Mouse (Mus musculus): ENCODE results near the gene Dennd1a.
A peak's percentile ranks its signal among the peaks of the same experiment; 100 is the strongest.

The Dennd1a gene

DNA sequence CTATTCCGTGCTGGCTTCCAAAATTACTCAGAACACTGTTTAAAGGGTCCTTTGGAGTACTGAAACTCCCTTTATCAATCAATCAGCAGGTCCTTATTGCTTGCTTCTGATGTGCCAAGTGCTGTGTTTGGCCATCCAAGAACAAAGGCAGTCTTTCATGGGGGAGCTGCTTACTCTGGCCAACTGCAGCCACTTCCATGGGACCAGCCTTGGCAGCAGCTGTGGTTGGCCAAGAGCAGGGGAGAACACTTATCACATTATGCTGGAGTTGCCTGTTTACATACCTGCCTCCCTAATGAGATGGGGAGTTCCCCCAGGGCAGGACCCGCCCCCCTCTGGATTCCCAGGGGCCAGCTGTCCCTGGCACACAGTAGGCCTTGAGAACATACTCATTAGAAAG is 432.0 kb downstream of the Dennd1a start:
- no peak for DNase-seq

DNA sequence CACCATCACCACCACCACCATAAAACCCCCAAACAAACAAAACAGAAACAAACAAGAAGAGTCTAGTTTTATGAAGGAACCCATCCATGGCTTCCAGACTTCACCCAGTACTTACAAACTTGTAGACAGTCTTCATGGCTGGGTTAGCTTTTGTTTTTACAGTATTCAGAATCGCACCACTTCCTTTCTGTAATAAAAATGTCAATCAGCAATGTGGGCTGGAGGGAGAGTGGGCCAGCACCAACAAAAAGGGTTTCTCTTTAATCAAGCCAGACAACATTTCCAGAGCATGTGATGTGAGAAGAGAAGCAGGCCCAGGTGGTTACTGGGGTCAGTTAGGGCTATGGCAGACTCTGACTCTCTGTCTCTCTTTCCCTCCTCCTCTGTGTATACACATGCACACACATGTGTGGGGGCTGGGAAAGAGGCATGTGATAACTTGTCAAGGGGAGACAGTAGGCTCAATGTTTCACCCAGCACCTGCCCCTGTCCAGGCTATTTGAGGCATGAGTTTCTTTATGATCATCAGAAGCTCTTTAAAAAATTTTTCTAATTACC is 433.2 kb downstream of the Dennd1a start:
- DNase-seq, result no peak

- DNase-seq, result no peak
Measured at GRCm38 (mm10) chr2:37850626-37851025, 436.6 kb downstream of the Dennd1a start.

DNA sequence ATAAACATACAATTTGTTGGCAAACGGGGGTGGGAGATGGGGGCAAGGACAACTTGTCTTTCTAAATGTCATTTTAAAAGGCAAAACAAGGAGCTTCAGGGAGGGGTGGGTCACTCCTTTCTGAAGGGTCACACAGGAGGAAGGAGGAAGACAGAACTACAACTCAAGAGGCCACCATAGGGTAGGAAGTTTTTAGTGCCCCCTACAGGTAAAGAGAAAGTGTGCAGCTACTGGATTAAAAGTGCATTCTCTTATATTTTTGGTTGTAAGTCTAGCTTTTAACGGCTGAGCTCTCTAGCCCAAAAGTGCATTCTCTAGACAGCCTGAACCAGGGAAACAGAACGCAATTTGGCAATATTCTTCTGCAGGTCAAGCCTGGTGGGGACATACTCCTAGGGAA is 437.8 kb downstream of the Dennd1a start:
- no peak for DNase-seq

DNA sequence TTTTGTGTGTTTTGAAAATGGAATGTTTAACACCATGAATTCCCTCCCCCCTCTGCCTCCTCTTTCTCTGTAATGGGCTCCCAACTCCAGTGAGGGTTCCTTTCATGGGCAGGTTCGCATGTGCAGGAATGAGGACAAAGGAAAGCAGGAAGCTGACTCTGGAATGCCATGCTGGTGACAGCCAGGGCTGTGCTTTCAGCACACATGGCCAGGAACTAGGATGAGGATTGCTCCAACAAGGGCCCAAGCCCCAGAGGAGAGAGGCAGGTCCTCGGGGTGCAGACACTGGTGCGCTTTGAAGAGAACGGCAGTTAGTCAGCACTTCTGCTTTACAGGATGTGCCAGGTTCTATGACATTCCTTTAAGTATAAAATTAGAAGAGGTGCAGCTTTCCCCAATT is 444.5 kb downstream of the Dennd1a start:
- no peak for DNase-seq

- DNase-seq, result no peak
Measured at GRCm38 (mm10) chr2:37842151-37842569, 445.0 kb downstream of the Dennd1a start.

- DNase-seq, result no peak
Measured at GRCm38 (mm10) chr2:37839922-37840321, 447.3 kb downstream of the Dennd1a start.

- no peak for DNase-seq
Measured at GRCm38 (mm10) chr2:37838202-37838984, 448.8 kb downstream of the Dennd1a start.

- no peak for DNase-seq
Measured at GRCm38 (mm10) chr2:37837542-37837941, 449.6 kb downstream of the Dennd1a start.

- DNase-seq, result no peak
Measured at GRCm38 (mm10) chr2:37836926-37837325, 450.3 kb downstream of the Dennd1a start.

DNA sequence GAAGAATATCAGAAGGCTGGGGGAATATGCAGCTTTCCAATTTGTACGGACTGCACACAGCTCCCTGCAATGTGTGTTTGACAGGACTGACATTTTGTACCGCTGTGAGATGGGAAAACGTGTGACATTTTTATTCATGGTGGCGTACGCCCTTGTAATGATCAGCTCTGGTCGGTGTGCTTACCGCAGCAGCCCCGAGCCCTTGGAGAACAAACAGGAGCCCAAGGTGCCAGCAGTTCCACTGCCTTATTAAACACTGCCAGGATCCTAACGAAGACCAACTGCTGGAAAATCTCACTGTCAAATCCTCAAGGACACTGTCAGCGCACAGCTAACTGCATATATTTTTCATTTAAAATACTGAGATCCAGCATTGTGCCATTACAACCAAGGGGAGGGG is 454.9 kb downstream of the Dennd1a start:
- DNase-seq, result no peak

- no peak for DNase-seq
Measured at GRCm38 (mm10) chr2:37829758-37830275, 457.4 kb downstream of the Dennd1a start.

- no peak for DNase-seq
Measured at GRCm38 (mm10) chr2:37823826-37824225, 463.4 kb downstream of the Dennd1a start.

DNA sequence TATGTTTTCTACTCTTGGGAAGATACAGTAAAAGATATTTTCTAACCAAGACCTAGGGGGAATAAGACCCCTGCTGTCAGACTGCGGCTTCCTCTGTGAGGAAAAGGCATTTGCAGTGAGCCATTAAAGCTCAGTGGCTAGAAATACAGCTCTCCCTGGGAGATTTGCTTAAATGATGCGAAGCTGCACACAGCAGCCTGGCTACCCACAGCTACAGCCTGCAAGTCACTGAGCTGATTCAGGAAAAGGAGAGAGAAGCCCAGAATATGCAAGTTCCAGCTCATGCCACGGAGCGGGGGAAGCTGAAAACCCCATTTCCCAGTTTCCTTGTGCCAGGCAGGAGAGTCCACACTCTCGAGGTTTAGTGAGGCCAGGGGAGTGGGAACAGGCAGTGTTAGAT is 465.1 kb downstream of the Dennd1a start:
- DNase-seq, result no peak

- no peak for DNase-seq
Measured at GRCm38 (mm10) chr2:37819526-37820152, 467.6 kb downstream of the Dennd1a start.

- DNase-seq, result no peak
Measured at GRCm38 (mm10) chr2:37818761-37819525, 468.2 kb downstream of the Dennd1a start.

- DNase-seq, result peak; percentile 80
Measured at GRCm38 (mm10) chr2:37815676-37816075, 471.5 kb downstream of the Dennd1a start.

DNA sequence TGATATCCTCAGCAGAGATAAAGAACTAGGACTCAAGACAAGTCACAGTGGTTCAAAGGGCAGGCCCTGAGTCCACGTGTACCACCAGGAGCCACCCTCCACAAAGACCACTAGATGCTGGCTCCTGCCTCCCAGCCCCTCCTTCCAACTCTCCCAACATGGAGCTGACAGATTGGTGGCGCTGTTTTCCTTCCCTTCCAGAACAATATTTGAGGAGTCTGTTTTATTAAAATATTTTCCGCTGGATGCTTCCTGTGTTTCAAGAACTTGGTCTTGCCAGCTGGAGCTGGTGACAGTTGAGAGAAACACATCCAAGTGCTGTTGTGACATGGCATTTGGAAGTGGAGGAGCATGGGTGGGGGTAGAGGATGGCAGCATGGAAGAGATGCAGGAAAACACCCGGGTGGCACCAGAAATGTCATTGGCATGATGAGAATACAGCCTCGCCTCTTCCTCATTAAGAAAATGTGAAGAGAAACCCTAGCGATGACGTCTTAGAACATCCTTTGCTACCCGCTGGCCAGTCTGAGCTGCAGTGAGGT is 472.3 kb downstream of the Dennd1a start:
- no peak for DNase-seq

DNA sequence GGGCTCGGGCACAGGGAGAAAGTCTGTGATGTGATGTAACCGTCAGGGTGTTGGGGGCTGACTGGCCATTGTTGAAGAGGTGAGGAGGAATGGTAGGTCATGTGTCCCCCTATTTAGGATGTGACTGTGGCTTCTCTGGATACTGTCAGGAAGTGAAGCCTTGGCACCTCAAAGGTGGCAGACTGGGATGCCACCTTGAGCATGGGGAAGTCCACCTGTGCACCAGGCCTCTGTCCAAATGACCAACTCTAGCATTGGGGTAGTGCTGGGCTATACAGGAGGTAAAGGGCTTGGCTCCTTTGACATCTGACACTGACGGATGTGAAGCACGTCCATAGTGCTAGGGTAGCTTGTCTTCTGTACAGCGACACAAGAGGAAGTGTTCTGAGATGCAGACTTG is 474.8 kb downstream of the Dennd1a start:
- DNase-seq, result peak; percentile 59

- peak; percentile 57 for DNase-seq
Measured at GRCm38 (mm10) chr2:37811682-37812081, 475.5 kb downstream of the Dennd1a start.

DNA sequence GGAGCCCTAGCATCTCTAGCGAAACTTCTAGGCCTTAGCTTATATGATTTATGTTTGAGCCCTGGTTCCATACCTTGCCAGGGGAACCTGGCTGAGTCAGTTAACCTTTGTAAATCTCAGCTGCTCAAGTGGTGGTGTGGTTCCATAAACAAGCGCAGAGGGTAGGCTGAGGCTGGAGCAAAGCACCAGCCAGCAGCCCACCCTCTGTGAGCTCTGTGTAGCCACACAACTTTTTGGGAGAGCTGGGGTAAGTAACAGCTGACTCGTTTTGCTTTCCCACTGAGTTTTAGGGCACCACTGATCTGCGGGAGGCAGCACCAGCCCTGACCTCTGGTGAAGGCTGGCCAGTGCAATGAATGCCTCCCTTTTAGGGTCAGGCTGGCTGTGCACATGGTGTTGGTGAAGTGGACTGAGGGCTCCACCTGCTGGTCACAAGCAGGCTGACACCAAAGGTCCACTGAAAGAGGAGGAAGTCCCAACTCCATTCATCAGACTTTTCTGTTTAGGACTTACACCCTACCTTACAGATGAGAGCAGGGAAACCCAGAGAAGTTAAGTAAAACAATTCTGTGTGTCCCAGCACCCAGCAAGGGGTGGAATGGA is 484.5 kb downstream of the Dennd1a start:
- DNase-seq, result peak; percentile 66

DNA sequence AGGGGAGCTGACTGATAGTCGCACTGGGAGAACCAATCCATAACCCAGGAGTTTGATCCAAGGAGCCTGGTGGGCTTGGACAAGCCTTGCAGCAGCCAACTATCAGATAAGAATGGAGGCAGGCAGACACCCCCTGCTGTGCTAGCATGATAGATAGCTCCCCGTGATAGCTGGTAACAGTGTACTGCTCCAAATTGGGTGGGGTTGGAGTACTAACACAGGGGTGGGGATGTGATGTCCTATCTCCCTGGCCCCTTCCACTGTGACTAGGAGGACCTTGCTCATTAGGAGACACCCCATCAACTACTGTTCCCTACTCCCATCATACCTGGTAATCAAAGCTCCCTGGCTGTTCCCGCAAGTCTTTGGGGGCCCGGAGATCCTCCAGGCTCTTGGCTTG is 485.5 kb downstream of the Dennd1a start:
- no peak for DNase-seq

Measured in cerebellum, adult 8-10 months (tissue).